Mouse (Mus musculus): Measurements from ENCODE around the gene Pdzk1ip1.

- TF ChIP-seq CTCF (IDR thresholded peaks at IDR 0.05; ENCODE audit: low read depth, low read length) (no peak), POLR2A (IDR thresholded peaks at IDR 0.05; ENCODE audit: borderline replicate concordance, low read depth, low read length) (no peak)
These were observed 2.3 kb upstream of the Pdzk1ip1 start for GRCm38 (mm10) chr4:115086257-115086656.

Data from bone marrow macrophage, adult 2 months (primary cell).